Mouse (Mus musculus) forebrain, embryonic 11.5 days (tissue): ENCODE data around the gene Cyp26c1. TPM values are rescaled to one million over a fixed set of nuclear protein-coding genes. Genes with fewer than 3 reads are reported as not detected.

Source experiments
- ATAC-seq: fragments of 200-750 bp; cut with Nextera tagmentation; replicated peaks from 2 replicates; pipeline ENCODE4 v1.8.0; 2017; ENCODE audit warnings: moderate TSS enrichment; ENCODE audit not compliant: low FRiP score
- DNase-seq: peaks from one replicate; pipeline ENCODE4 v3.0.0-alpha.2; 2017; ENCODE audit warnings: low spot score
- H3K27ac ChIP-seq: fragments of 300-500 bp; sonication (generic); 2 replicates; pipeline ENCODE4 v1.5.1; 2014; ENCODE audit warnings: low read depth, low read length
- H3K27me3 ChIP-seq: fragments of 300-500 bp; sonication (generic); 2 replicates; pipeline ENCODE4 v1.6.1; 2014; ENCODE audit warnings: mild to moderate bottlenecking, low read length, mixed read lengths; ENCODE audit not compliant: control insufficient read depth, insufficient read depth
- H3K36me3 ChIP-seq: fragments of 300-500 bp; sonication (generic); 2 replicates; pipeline ENCODE4 v1.6.1; 2014; ENCODE audit warnings: mild to moderate bottlenecking, low read length, moderate library complexity, mixed read lengths; ENCODE audit not compliant: control insufficient read depth, insufficient read depth
- H3K4me1 ChIP-seq: fragments of 300-500 bp; sonication (generic); replicated peaks from 2 replicates; pipeline ENCODE4 v1.6.1; 2014; ENCODE audit warnings: low read length, mixed read lengths; ENCODE audit not compliant: control insufficient read depth, insufficient read depth
- H3K4me2 ChIP-seq: fragments of 300-500 bp; sonication (generic); 2 replicates; pipeline ENCODE4 v1.6.1; 2014; ENCODE audit warnings: low read depth, mild to moderate bottlenecking, low read length, moderate library complexity, mixed read lengths; ENCODE audit not compliant: severe bottlenecking
- H3K4me3 ChIP-seq: fragments of 300-500 bp; sonication (generic); 2 replicates; pipeline ENCODE4 v1.5.1; 2014; ENCODE audit warnings: low read depth, low read length
- H3K9ac ChIP-seq: fragments of 300-500 bp; sonication (generic); 2 replicates; pipeline ENCODE4 v1.6.1; 2014; ENCODE audit warnings: low read length
- H3K9me3 ChIP-seq: fragments of 300-500 bp; sonication (generic); 2 replicates; pipeline ENCODE4 v1.6.1; 2016; ENCODE audit warnings: low read length, mixed read lengths; ENCODE audit not compliant: control insufficient read depth
- WGBS: fragments of 180-500 bp; shearing (Covaris S2); extraction: QIAGEN DNeasy Blood & Tissue Kit; methylation state at CpG from one replicate; pipeline ENCODE4 v1.1.7; 2014; 5-methylcytosine and 5-hydroxymethylcytosine counted together
- polyA plus RNA-seq: library from polyadenylated mRNA; unstranded; fragments of >200 nt; fragmentation: Nextera tagmentation; extraction: Ambion mirVana; gene quantifications from 2 replicates; pipeline ENCODE4 v1.2.1, GENCODE M21; 2014

The Cyp26c1 gene
- 0.15 TPM in 1 of 2 replicates, not detected in the other for polyA plus RNA-seq

DNA sequence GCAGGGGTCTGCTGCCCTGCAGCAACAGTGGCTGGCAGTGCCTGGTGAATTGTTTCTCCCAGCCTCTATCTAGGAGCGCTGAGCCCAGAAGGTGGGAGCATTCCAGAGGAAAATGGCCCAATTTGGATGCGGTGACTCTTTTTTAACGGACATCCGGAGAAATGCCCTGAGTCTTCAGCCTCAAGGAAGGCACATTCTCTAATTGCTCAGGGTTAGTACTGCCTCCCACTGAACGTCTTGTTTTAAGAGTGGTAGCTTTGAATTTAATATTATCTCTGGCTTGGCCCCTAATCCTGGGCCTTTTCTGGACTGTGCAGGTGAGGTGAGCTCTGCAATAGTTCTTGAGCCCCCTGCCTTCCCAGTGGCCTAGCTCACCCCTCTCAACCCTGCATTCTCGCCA lies at the start of gene Cyp26c1:
Gene Cyp26c1 (plus strand): TSS at position 301 of the 400 bp plus-strand sequence.
- H3K4me3 ChIP-seq = no peak within 1 kb of the TSS

DNA sequence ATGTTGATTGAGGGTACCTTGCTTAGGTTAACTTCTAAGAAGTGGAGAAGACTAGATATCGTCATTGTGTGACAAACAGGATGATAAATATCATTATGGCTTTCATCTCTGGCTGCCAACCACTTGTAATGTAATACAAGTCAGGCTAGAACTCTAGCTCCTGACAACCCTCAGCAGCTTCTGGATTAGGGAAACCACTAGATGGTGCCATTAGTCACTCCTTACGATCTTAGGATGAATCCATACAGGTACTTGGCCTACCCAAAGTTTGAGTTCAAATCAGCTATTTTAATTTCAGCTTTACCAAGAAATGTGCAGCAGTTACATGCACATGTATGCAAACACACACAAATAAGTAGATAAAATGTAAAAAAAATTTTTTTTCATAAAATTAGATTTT lies 37.4 kb upstream of the Cyp26c1 start:
- no peak overlapping the region for H3K4me3 ChIP-seq
- WGBS = 44% methylated on average over 2 of the region's 2 CpGs
- DNase-seq = no peak
- no peaks in the 10 kb centered on the region for H3K27me3 ChIP-seq
- H3K9ac ChIP-seq = no peak overlapping the region
- H3K4me1 ChIP-seq = no peaks in the 10 kb centered on the region
- H3K9me3 ChIP-seq = no peaks in the 10 kb centered on the region
- ATAC-seq = no peak
- H3K36me3 ChIP-seq = no peaks in the 10 kb centered on the region
- H3K27ac ChIP-seq = no peak overlapping the region
- H3K4me2 ChIP-seq = no peak overlapping the region

More for the DNA sequence above, at the start of gene Cyp26c1:
- no peak for DNase-seq
- Histone ChIP-seq H3K27ac (no peak within 1 kb of the TSS), H3K27me3 (peaks cover 76% of the 10 kb centered on the region), H3K9ac (no peak within 1 kb of the TSS), H3K36me3 (no peaks in the 10 kb centered on the region), H3K9me3 (no peaks in the 10 kb centered on the region), H3K4me2 (no peak within 1 kb of the TSS), H3K4me1 (peaks cover 7% of the 10 kb centered on the region)
- ATAC-seq = no peak
- under 1% methylated on average over 6 of the region's 6 CpGs for WGBS

DNA sequence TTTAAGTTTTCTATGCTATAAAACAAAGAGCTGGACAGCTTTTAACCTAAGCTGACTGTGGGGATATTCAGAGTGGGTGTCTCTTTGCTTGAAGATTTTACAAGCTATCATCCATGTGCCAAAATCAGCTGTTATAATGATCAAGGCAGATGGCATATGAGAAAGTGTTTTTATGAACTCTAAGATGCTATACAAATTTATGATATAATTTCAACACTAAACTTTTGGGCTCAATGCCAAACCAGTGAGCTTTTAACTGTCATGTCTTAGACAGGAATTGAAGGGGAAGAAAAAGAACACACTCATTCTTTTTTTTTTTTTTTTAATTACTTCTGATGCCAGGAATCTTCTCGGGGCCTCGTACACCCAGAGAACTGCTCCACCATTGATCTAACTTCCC lies 34.9 kb upstream of the Cyp26c1 start:
- no peaks in the 10 kb centered on the region for H3K36me3 ChIP-seq
- 84% methylated on average over 2 of the region's 2 CpGs for WGBS
- no peak overlapping the region for H3K9ac ChIP-seq
- H3K4me1 ChIP-seq = no peaks in the 10 kb centered on the region
- peaks cover 2% of the 10 kb centered on the region; the same call in 1 of the 2 replicates for H3K27me3 ChIP-seq
- ATAC-seq (no peak), DNase-seq (no peak)
- H3K27ac ChIP-seq = no peak overlapping the region
- no peaks in the 10 kb centered on the region for H3K9me3 ChIP-seq
- no peak overlapping the region for H3K4me3 ChIP-seq
- H3K4me2 ChIP-seq = no peak overlapping the region

DNA sequence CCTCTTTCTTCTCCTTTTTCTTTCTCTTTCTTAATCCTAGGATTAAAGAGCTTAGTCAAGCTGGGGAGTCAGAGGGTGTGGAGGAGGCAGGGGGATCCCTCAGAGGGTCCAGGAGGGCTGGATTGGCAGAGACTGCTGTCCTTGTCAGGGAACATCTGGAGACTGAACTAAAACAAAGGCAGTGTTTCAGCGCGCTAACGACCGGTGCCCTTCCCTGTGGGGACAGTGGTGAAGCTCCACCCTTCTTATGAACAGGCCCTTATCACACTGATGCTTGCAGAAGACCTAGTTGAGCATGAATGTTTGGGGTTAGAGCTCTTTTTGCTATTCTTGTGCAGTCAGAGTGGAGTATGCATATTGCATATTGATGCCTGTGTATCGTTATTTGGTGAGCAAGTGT lies 31.4 kb upstream of the Cyp26c1 start:
- DNase-seq = no peak
- Histone ChIP-seq H3K4me1 (peaks cover 7% of the 10 kb centered on the region; the same call in 1 of the 2 replicates), H3K9ac (no peak overlapping the region), H3K4me3 (no peak overlapping the region), H3K36me3 (no peaks in the 10 kb centered on the region), H3K27me3 (peaks cover 2% of the 10 kb centered on the region), H3K9me3 (no peaks in the 10 kb centered on the region), H3K27ac (no peak overlapping the region), H3K4me2 (no peak overlapping the region)
- no peak for ATAC-seq
- WGBS = 18% methylated on average over 5 of the region's 5 CpGs

DNA sequence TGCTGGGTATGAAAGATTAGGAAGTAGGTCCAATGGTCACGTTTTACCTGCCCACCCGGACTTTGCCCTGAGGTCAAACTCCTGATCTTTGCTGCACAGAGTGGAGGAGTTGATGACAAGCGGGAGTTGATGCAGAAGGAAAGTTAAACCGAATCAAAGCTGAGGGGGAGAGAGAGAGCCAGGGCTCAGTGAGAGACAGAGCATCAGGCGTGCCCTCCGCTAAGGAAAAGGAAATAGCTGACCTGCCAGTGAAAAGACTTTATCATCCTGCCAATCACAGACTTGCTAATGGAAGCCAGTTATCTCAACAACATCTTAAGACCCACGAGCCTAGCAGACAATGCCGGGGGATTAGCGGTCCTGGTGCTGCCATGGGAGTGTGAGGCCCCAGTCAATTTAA lies 28.9 kb upstream of the Cyp26c1 start:
- H3K36me3 ChIP-seq = no peaks in the 10 kb centered on the region
- peaks cover 2% of the 10 kb centered on the region for H3K27me3 ChIP-seq
- no peak overlapping the region for H3K4me2 ChIP-seq
- DNase-seq (no peak), ATAC-seq (no peak)
- no peak overlapping the region for H3K9ac ChIP-seq
- H3K4me1 ChIP-seq = peaks cover 7% of the 10 kb centered on the region; the same call in 1 of the 2 replicates
- H3K4me3 ChIP-seq = no peak overlapping the region
- H3K9me3 ChIP-seq = no peaks in the 10 kb centered on the region
- 4% methylated on average over 9 of the region's 9 CpGs for WGBS
- no peak overlapping the region for H3K27ac ChIP-seq

DNA sequence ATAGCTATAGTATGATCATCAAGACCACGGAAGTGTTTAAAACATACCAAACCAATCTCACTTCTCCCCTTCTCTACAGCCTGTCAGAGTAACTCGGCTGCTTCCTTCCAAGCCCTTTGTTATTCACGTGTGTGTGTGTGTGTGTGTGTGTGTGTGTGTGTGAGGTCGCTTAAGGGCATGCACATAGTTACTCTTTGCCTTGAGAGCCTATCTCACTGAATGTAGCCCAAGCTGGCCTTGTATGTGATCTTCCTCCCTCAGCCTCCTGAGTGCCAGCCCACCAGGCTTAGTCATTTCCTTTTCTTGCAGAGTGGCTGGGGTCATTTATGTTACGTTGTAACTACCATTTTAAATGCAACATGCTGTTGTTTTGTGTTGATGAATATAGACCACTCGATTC lies 20.1 kb upstream of the Cyp26c1 start:
- no peak for DNase-seq
- Histone ChIP-seq H3K9ac (no peak overlapping the region), H3K36me3 (no peaks in the 10 kb centered on the region), H3K27ac (no peak overlapping the region), H3K4me1 (no peaks in the 10 kb centered on the region), H3K4me2 (no peak overlapping the region), H3K9me3 (no peaks in the 10 kb centered on the region), H3K4me3 (no peak overlapping the region), H3K27me3 (no peaks in the 10 kb centered on the region)
- ATAC-seq = no peak
- 74% methylated on average over 6 of the region's 6 CpGs for WGBS

DNA sequence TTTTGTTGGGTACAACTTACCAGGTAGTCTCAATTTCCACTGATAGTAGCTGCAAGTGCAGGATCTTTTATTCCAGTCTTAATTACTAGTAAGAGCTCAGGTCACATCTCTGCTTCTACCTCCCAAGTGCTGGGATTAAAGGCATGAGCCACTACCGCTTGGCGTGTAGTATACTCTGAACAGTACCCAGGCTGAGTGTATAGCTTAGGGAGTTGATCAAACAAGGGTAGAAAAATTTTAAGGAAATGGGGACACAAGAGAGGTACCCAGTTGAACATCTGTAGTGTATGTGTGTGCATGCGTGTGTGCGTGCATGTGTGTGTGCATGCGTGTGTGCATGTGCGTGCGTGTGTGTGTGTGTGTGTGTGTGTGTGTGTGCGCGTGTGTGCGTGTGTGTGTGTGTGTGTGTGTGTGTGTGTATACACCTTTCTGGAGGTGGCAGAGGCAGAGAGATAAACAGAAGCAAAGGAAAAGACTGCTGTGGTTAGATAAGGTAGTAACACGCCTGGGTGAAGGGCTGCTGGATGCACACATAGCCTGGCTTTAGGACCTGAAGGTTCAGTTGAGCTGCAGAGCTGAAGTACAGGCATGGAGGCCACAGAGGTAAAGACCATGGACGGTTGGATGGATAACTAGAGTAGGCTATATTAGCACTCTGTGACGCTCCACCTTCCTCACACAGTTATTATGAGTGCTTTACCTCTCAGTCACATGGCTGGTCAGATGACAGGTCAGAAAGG lies 17.4 kb upstream of the Cyp26c1 start:
- H3K4me1 ChIP-seq = 0 out of 2 replicates have a peak, but pooled peaks cover 3% of the 10 kb centered on the region
- H3K9me3 ChIP-seq = no peaks in the 10 kb centered on the region
- H3K4me2 ChIP-seq = no peak overlapping the region
- H3K4me3 ChIP-seq = no peak overlapping the region
- no peak for DNase-seq
- no peak for ATAC-seq
- no peaks in the 10 kb centered on the region for H3K36me3 ChIP-seq
- no peak overlapping the region for H3K9ac ChIP-seq
- 58% methylated on average over 13 of the region's 13 CpGs for WGBS
- no peak overlapping the region for H3K27ac ChIP-seq
- no peaks in the 10 kb centered on the region; the same call in 1 of the 2 replicates for H3K27me3 ChIP-seq

DNA sequence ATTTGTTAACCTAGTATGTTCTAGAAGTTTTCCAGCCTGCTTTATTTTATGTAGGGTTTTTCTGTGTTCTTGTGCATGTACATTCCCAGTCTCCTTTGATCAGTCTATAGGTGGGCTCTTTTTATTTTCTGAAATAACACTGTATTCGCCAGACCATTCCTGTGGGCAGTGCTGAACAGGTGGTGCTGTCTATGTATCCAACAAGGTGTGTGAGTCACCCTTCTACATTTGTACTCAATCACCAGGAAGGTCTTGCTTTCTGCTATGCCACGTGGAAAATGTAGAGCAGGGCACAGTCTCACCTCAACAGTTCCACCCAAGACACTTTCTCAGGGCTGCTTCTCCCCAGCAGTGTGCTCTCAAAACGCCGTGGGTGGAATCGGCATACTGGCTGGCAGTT lies 16.7 kb upstream of the Cyp26c1 start:
- Histone ChIP-seq H3K9ac (no peak overlapping the region), H3K27me3 (no peaks in the 10 kb centered on the region; the same call in 1 of the 2 replicates), H3K9me3 (no peaks in the 10 kb centered on the region), H3K27ac (no peak overlapping the region), H3K36me3 (no peaks in the 10 kb centered on the region), H3K4me1 (0 out of 2 replicates have a peak, but pooled peaks cover 3% of the 10 kb centered on the region), H3K4me2 (no peak overlapping the region), H3K4me3 (no peak overlapping the region)
- ATAC-seq (no peak), DNase-seq (no peak)
- WGBS = 88% methylated on average over 5 of the region's 5 CpGs

DNA sequence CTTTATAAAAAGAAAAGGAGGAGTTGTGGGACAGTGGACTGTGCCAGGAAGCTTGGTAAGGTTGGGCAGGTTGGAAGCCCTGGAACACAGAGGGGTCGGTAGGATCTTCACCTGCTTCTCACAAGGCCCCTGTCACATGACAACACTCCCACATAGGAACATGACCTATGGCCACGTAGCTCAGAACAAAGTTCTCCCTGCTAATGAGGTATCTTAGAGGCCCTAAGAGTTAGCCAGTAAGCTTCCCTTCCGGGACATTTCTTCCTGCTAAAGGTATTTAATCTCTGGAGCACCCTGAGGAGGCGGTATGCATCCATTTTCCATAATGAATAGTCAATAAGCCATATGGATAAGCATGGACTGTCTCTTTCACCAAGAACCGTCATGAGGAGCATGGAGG lies 15.9 kb upstream of the Cyp26c1 start:
- Histone ChIP-seq H3K4me2 (no peak overlapping the region), H3K4me3 (no peak overlapping the region), H3K27me3 (no peaks in the 10 kb centered on the region; the same call in 1 of the 2 replicates), H3K4me1 (0 out of 2 replicates have a peak, but pooled peaks cover 3% of the 10 kb centered on the region), H3K9me3 (no peaks in the 10 kb centered on the region), H3K27ac (no peak overlapping the region), H3K36me3 (no peaks in the 10 kb centered on the region), H3K9ac (no peak overlapping the region)
- DNase-seq (no peak), ATAC-seq (no peak)
- WGBS = 69% methylated on average over 5 of the region's 5 CpGs
